Mouse (Mus musculus): Measurements from ENCODE around the gene Tmcc3. TPM values are rescaled to one million over a fixed set of nuclear protein-coding genes. Genes with fewer than 3 reads are reported as not detected.

Gene Tmcc3
- total and polyA plus RNA-seq, 2 experiments from 2014 or later, result 4.1 to 10.0 TPM

GRCm38 (mm10) chr10:94462386-94463064 is 150.8 kb downstream of the Tmcc3 start:
- H3K27me3 ChIP-seq (ENCODE audit: control insufficient read depth, insufficient read depth, low read length), result no peaks in the 10 kb centered on the region
- ATAC-seq (ENCODE audit: insufficient read depth, low read depth), result peak; percentile 86
- H3K36me3 ChIP-seq (replicated peaks; ENCODE audit: control insufficient read depth, insufficient read depth, low read length), result no peaks in the 10 kb centered on the region
- TF ChIP-seq CTCF (IDR thresholded peaks at IDR 0.05; ENCODE audit: low read depth) (no peak), EP300 (IDR thresholded peaks at IDR 0.05; ENCODE audit: low read depth) (no peak)
- peaks cover 37% of the 10 kb centered on the region for H3K4me1 ChIP-seq (ENCODE audit: control insufficient read depth, insufficient read depth)
- no peaks in the 10 kb centered on the region for H3K9me3 ChIP-seq (replicated peaks; ENCODE audit: control insufficient read depth, low read length)
- 21% methylated on average over 15 of the region's 15 CpGs for WGBS
- H3K27ac ChIP-seq (ENCODE audit: low read depth), result peak overlapping the region; percentile 78
- H3K4me3 ChIP-seq (ENCODE audit: low read depth, low read length), result no peak overlapping the region
- DNase-seq (ENCODE audit: low spot score), result peak; percentile 85
- no peak overlapping the region for H3K9ac ChIP-seq (replicated peaks; ENCODE audit: low read depth, low read length)
- no peak overlapping the region for H3K4me2 ChIP-seq (ENCODE audit: low read depth, low read length)

GRCm38 (mm10) chr10:94463410-94463809 is 151.7 kb downstream of the Tmcc3 start:
- TF ChIP-seq EP300 (IDR thresholded peaks at IDR 0.05; ENCODE audit: low read depth) (no peak), CTCF (IDR thresholded peaks at IDR 0.05; ENCODE audit: low read depth) (no peak)
- no peaks in the 10 kb centered on the region for H3K9me3 ChIP-seq (replicated peaks; ENCODE audit: control insufficient read depth, low read length)
- DNase-seq (ENCODE audit: low spot score), result peak; percentile 32
- no peak overlapping the region for H3K4me2 ChIP-seq (ENCODE audit: low read depth, low read length)
- H3K4me3 ChIP-seq (ENCODE audit: low read depth, low read length), result no peak overlapping the region
- ATAC-seq (ENCODE audit: insufficient read depth, low read depth), result no peak
- H3K36me3 ChIP-seq (replicated peaks; ENCODE audit: control insufficient read depth, insufficient read depth, low read length), result no peaks in the 10 kb centered on the region
- peak overlapping the region; percentile 78 for H3K27ac ChIP-seq (ENCODE audit: low read depth)
- 52% methylated on average over 2 of the region's 2 CpGs for whole genome bisulfite sequencing
- H3K9ac ChIP-seq (replicated peaks; ENCODE audit: low read depth, low read length), result no peak overlapping the region
- peaks cover 36% of the 10 kb centered on the region for H3K4me1 ChIP-seq (ENCODE audit: control insufficient read depth, insufficient read depth)
- H3K27me3 ChIP-seq (ENCODE audit: control insufficient read depth, insufficient read depth, low read length), result no peaks in the 10 kb centered on the region

- no peak overlapping the region for H3K4me2 ChIP-seq (ENCODE audit: low read depth, low read length)
- no peak overlapping the region for H3K9ac ChIP-seq (replicated peaks; ENCODE audit: low read depth, low read length)
- DNase-seq (ENCODE audit: low spot score), result no peak
- no peak for TF ChIP-seq CTCF (IDR thresholded peaks at IDR 0.05; ENCODE audit: low read depth)
- TF ChIP-seq EP300 (IDR thresholded peaks at IDR 0.05; ENCODE audit: low read depth), result no peak
- H3K4me1 ChIP-seq (ENCODE audit: control insufficient read depth, insufficient read depth), result peaks cover 36% of the 10 kb centered on the region
- H3K27ac ChIP-seq (ENCODE audit: low read depth), result peak overlapping the region; percentile 65; the same call in 1 of the 2 replicates
- no peaks in the 10 kb centered on the region for H3K36me3 ChIP-seq (replicated peaks; ENCODE audit: control insufficient read depth, insufficient read depth, low read length)
- ATAC-seq (ENCODE audit: insufficient read depth, low read depth), result no peak
- 39% methylated on average over 6 of the region's 6 CpGs for WGBS
- H3K4me3 ChIP-seq (ENCODE audit: low read depth, low read length), result no peak overlapping the region
- H3K9me3 ChIP-seq (replicated peaks; ENCODE audit: control insufficient read depth, low read length), result no peaks in the 10 kb centered on the region
- H3K27me3 ChIP-seq (ENCODE audit: control insufficient read depth, insufficient read depth, low read length), result no peaks in the 10 kb centered on the region
Measured at GRCm38 (mm10) chr10:94465646-94466045, 153.9 kb downstream of the Tmcc3 start.

GRCm38 (mm10) chr10:94466313-94466712 is 154.6 kb downstream of the Tmcc3 start:
- no peak for TF ChIP-seq CTCF (IDR thresholded peaks at IDR 0.05; ENCODE audit: low read depth)
- no peak for TF ChIP-seq EP300 (IDR thresholded peaks at IDR 0.05; ENCODE audit: low read depth)
- no peak for ATAC-seq (ENCODE audit: insufficient read depth, low read depth)

GRCm38 (mm10) chr10:94471487-94471886 is 159.7 kb downstream of the Tmcc3 start:
- no peak overlapping the region for H3K9ac ChIP-seq (replicated peaks; ENCODE audit: low read depth, low read length)
- H3K9me3 ChIP-seq (replicated peaks; ENCODE audit: control insufficient read depth, low read length), result no peaks in the 10 kb centered on the region
- TF ChIP-seq CTCF (IDR thresholded peaks at IDR 0.05; ENCODE audit: low read depth) (no peak), EP300 (IDR thresholded peaks at IDR 0.05; ENCODE audit: low read depth) (no peak)
- no peaks in the 10 kb centered on the region for H3K36me3 ChIP-seq (replicated peaks; ENCODE audit: control insufficient read depth, insufficient read depth, low read length)
- H3K27me3 ChIP-seq (ENCODE audit: control insufficient read depth, insufficient read depth, low read length), result no peaks in the 10 kb centered on the region
- 57% methylated on average over 8 of the region's 8 CpGs for WGBS
- no peak for ATAC-seq (ENCODE audit: insufficient read depth, low read depth)
- H3K4me1 ChIP-seq (ENCODE audit: control insufficient read depth, insufficient read depth), result no peaks in the 10 kb centered on the region
- DNase-seq (ENCODE audit: low spot score), result no peak
- no peak overlapping the region for H3K27ac ChIP-seq (ENCODE audit: low read depth)
- no peak overlapping the region for H3K4me3 ChIP-seq (ENCODE audit: low read depth, low read length)
- no peak overlapping the region for H3K4me2 ChIP-seq (ENCODE audit: low read depth, low read length)

More at GRCm38 (mm10) chr10:94466313-94466712, 154.6 kb downstream of the Tmcc3 start:
- Histone ChIP-seq H3K4me3 (ENCODE audit: low read depth, low read length) (no peak overlapping the region), H3K27me3 (ENCODE audit: control insufficient read depth, insufficient read depth, low read length) (no peaks in the 10 kb centered on the region), H3K9me3 (replicated peaks; ENCODE audit: control insufficient read depth, low read length) (no peaks in the 10 kb centered on the region), H3K27ac (ENCODE audit: low read depth) (no peak overlapping the region), H3K36me3 (replicated peaks; ENCODE audit: control insufficient read depth, insufficient read depth, low read length) (no peaks in the 10 kb centered on the region), H3K4me2 (ENCODE audit: low read depth, low read length) (no peak overlapping the region), H3K4me1 (ENCODE audit: control insufficient read depth, insufficient read depth) (peaks cover 36% of the 10 kb centered on the region), H3K9ac (replicated peaks; ENCODE audit: low read depth, low read length) (no peak overlapping the region)
- no peak for DNase-seq (ENCODE audit: low spot score)
- WGBS, result 74% methylated on average over 7 of the region's 7 CpGs

- Histone ChIP-seq H3K9ac (replicated peaks; ENCODE audit: low read depth, low read length) (no peak overlapping the region), H3K4me3 (ENCODE audit: low read depth, low read length) (no peak overlapping the region), H3K27me3 (ENCODE audit: control insufficient read depth, insufficient read depth, low read length) (no peaks in the 10 kb centered on the region), H3K27ac (ENCODE audit: low read depth) (no peak overlapping the region), H3K4me1 (ENCODE audit: control insufficient read depth, insufficient read depth) (no peaks in the 10 kb centered on the region), H3K36me3 (replicated peaks; ENCODE audit: control insufficient read depth, insufficient read depth, low read length) (no peaks in the 10 kb centered on the region), H3K4me2 (ENCODE audit: low read depth, low read length) (no peak overlapping the region), H3K9me3 (replicated peaks; ENCODE audit: control insufficient read depth, low read length) (no peaks in the 10 kb centered on the region)
- 78% methylated on average over 5 of the region's 5 CpGs for whole genome bisulfite sequencing
- no peak for DNase-seq (ENCODE audit: low spot score)
- TF ChIP-seq CTCF (IDR thresholded peaks at IDR 0.05; ENCODE audit: low read depth), result no peak
- TF ChIP-seq EP300 (IDR thresholded peaks at IDR 0.05; ENCODE audit: low read depth), result no peak
- ATAC-seq (ENCODE audit: insufficient read depth, low read depth), result no peak
Measured at GRCm38 (mm10) chr10:94473501-94473900, 161.8 kb downstream of the Tmcc3 start.

Data from heart, postnatal 0 days (tissue).